Mouse (Mus musculus): ENCODE measurements around the gene Gm21094. TPM values are rescaled to one million over a fixed set of nuclear protein-coding genes. Genes with fewer than 3 reads are reported as not detected.
"Not testable (repeated sequence)": the region's sequence is repeated elsewhere in the genome, so short reads cannot be mapped to it uniquely, and the experiment has no call there.

The Gm21094 gene
- polyA plus RNA-seq (2012; rRNA removed) (not detected in 2 replicates), polyA plus RNA-seq (2014; fragmentation: Nextera tagmentation; extraction: Ambion mirVana) (not detected in 2 replicates)

DNA sequence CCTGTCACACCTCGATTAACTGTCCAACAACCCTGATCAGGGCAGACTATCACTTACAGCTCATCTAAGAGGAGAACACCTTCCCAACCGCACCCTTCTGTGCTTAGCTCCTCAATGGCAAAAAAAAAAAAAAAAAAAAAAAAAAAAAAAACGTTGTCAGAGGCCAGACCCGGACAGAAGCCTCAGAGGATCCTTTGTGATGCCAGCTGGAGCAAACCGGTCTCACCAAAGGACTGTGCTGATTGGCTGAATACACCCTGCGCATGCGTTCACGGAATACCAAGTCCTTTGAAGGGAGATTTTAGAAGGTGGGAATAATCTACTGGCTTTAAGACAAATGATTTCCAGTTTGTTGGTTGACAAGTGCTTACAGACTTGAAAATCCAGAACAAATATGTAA is at the start of gene Gm21094:
Gm21094 (minus strand) TSS at position 101 of the 400 bp plus-strand sequence.
- WGBS (ENCODE audit: insufficient replicate concordance), result no CpG with 5 or more reads among the region's 8 CpGs
- ATAC-seq (ENCODE audit: insufficient read depth), result not testable (repeated sequence)

More for the DNA sequence above, at the start of gene Gm21094:
- not testable (repeated sequence) for DNase-seq (ENCODE audit: low read depth in 3 of 3, low spot score in 3 of 3); H3K36me3 ChIP-seq (replicated peaks; ENCODE audit: control insufficient read depth, insufficient read depth, low read depth); H3K9ac ChIP-seq (replicated peaks); H3K4me2 ChIP-seq (ENCODE audit: low read depth); H3K9me3 ChIP-seq (ENCODE audit: control insufficient read depth, low read length); H3K27ac ChIP-seq; H3K27me3 ChIP-seq (ENCODE audit: control insufficient read depth, insufficient read depth, low read length); H3K4me1 ChIP-seq (replicated peaks; ENCODE audit: control insufficient read depth in 2 of 2, insufficient read depth in 2 of 2, low read length in 1 of 2); H3K4me3 ChIP-seq (ENCODE audit: insufficient read depth in 1 of 2, low read depth in 2 of 2, low read length in 2 of 2)

Measured in liver, embryonic 14.5 days (tissue).